Mouse (Mus musculus) adrenal gland, adult (tissue): ENCODE results near the gene Sim2.
A peak's percentile ranks its signal among the peaks of the same experiment; 100 is the strongest.

Source experiments
- DNase-seq, 2 experiments: peaks; one replicate each; pipeline ENCODE4 v3.0.0; 2022 to 2023; ENCODE audit warnings: low spot score in 1 of 2; ENCODE audit not compliant: inconsistent age in 2 of 2

Sim2 gene

DNA sequence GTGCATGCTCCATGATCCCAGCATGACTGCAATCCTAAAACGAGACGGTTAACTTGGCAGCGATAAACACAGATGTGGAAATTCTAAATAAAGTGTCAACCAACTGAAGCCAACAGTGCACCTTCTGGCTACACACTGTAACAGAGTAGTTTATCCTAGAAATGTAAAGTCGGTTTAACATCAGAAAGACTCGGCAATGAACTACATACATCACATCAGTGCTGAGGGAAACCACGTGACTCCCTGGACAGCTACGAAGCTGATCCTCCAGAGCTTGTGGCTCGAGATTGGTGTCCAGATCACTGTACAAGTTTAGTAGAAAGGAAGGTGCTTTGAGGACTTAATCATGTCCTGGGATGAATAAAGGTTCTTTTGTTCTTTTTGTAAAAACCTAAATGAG is 73.1 kb downstream of the Sim2 start:
- DNase-seq, result no peak

GRCm38 (mm10) chr16:94162000-94162399 is 77.3 kb downstream of the Sim2 start:
- DNase-seq, result no peak

DNA sequence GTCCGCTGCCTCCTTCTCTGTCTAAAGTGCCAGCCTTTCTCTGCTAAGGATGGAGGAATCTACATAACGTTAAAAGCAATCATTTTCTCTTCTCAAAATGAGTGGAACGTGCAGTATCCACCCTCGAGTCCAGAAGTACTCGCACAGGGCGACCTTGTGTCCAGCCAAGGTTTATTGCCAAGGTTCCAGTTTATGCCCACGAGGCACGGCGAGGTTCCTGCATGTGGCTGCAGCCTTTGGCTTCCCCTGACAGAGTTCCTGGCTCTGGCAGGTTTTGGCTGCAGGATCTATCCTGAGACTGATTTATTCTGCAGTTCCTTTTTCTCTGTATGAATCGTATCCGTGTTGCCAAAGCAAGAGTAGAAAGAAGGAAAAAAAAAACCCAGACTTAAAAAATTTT is 78.3 kb downstream of the Sim2 start:
- peak; percentile 66 to 86 for DNase-seq

GRCm38 (mm10) chr16:94164236-94164635 is 79.5 kb downstream of the Sim2 start:
- no peak for DNase-seq

GRCm38 (mm10) chr16:94164978-94165377 is 80.2 kb downstream of the Sim2 start:
- no peak for DNase-seq

DNA sequence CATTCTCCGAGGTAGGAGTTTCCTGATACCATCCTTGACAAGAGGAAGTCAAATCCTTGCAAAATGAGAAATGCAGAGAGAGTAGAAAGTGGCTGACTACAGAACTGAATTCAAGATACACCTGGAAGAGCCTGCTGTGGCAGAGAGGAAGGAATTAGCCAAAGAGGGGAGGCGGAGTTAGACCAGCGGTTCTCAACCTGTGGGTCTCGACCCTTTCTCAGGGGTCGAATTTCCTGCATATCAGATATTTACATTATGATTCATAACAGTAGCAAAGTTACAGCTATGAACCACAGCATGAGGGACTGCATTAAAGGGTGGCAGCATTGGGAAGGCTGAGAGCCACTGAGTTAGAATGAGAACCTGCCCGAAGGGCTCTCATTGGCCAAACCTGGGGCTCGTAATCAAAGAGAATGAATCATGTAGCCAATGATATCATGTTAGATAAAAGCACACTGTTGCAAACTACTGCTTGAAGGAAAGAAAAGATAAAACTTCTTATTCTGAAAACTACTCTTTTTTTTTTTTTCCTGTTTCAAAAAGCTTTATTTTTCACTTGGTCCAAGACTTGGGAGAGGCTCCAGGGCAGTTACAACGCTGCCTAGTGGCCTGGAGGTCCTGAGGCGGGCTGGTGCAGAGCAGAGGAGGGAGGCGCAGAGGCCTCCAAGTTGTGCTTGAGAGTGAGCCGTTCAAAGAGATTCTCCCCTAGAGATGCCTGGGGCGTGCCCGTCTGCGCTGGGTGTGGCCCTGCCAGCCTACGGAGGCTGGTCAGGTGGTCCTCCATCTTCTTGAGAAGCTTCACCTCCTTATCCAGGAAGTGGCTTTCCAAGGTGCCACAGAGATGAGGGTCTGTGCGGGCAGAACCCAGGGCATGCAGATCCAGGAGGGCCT is 84.2 kb downstream of the Sim2 start:
- DNase-seq, result no peak

- DNase-seq, result no peak
Measured at GRCm38 (mm10) chr16:94170218-94170617, 85.5 kb downstream of the Sim2 start.

DNA sequence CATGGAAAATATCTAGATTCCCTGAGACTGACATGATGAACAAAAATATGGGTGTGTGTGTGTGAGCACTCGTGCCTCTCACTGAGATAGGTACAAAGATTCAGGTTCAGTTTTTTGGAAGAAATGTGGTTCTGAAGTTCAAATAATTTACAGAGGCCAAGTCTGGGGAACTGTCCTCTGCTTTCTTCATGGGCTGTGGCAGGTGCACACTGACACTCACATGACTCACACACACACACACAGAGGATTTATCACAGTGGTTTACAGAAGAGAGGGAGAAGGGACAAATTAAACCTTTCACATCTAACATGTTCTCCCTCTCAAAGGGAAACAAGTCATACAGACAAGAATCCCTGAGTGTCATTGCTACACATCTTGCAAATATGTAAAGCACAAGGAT is 88.6 kb downstream of the Sim2 start:
- DNase-seq, result no peak

GRCm38 (mm10) chr16:94175366-94175986 is 90.7 kb downstream of the Sim2 start:
- DNase-seq, result no peak
